Mouse (Mus musculus) gastrocnemius, postnatal 25 days (tissue): ENCODE data around the gene Bcas3. TPM values are rescaled to one million over a fixed set of nuclear protein-coding genes. Genes with fewer than 3 reads are reported as not detected.

Experiments used
- DNase-seq: peaks from one replicate; pipeline ENCODE4 v3.0.0; 2022
- total RNA-seq, 2 experiments: library from RNA; stranded (reverse); gene quantifications; 1 replicate in 1 of 2; 2 replicates in 1 of 2; pipeline ENCODE4 v1.2.3; 2021

The Bcas3 gene
- total RNA-seq, 2 experiments from 2014 or later = 30.1 to 31.5 TPM

DNA sequence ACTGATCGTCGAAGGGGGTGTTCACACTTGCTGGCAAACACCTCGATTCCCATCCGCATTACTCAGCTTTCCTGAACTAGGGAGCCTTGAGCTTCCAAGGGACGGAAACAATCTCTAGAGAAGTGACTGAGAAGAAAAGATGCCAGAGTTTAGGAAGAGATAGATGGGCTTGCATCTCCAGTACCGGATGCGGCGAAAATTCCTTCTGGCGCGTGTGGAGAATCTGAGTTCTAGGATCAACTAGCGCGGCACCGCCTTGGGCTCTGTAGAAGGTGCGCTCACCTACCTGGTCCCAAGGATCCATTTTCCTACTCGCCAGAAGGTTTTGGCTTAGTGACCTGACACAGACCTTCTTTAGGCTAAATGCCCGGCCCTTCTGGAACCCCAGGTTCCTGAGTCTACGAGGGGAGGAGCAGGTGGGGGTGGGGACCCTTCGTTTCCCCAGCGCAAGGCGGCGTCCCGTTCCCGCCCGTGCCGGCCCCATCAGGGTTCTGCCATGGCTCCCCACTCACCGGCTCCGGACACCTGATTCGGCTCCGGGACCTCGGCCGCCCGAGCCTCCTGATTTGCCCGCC, 478.8 kb downstream of the Bcas3 start:
- no peak for DNase-seq

DNA sequence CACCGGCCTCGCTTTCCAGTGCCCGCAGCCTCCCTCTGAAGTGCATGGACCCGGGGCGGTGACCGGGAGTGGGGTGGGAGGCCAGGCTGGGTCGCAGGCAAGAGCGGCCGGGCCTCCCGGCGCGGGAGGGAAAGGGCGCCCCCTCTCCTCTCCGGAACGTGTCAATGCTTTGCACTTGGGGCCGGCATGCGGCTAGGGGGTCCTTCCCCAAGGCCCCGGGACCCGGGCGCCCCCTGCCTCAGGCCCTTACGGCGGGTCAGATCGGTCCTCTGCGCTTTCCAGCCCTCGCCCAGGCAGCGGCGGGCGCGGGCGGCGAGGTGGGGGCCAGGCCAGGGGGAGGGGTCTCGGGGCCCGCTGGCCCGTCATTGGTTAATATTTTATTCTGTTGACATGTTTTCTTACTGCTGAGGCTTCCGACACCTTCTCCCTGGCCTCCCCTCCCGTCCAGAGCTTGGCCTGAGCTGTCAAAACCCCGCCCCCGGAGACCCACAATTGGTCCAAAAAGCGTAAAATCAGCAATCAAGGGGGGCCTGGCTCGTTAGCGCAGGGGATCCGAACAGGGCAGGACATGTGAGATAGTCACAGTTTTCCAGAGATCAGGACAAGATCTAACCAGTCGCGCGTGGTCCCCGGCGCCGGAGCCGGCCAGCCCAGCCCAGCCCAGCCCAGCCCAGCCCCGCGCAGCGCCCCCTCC, 479.4 kb downstream of the Bcas3 start, which contains the start of gene Tbx2:
Tbx2 (plus strand) TSS at position 321 of the 694 bp plus-strand sequence.
- DNase-seq = peak; percentile 86

GRCm38 (mm10) chr11:85833081-85833521, 480.1 kb downstream of the Bcas3 start:
- no peak for DNase-seq

- no peak for DNase-seq
Observed at GRCm38 (mm10) chr11:85833761-85834385, 480.9 kb downstream of the Bcas3 start.

GRCm38 (mm10) chr11:85834386-85834931, 481.5 kb downstream of the Bcas3 start:
- no peak for DNase-seq

DNA sequence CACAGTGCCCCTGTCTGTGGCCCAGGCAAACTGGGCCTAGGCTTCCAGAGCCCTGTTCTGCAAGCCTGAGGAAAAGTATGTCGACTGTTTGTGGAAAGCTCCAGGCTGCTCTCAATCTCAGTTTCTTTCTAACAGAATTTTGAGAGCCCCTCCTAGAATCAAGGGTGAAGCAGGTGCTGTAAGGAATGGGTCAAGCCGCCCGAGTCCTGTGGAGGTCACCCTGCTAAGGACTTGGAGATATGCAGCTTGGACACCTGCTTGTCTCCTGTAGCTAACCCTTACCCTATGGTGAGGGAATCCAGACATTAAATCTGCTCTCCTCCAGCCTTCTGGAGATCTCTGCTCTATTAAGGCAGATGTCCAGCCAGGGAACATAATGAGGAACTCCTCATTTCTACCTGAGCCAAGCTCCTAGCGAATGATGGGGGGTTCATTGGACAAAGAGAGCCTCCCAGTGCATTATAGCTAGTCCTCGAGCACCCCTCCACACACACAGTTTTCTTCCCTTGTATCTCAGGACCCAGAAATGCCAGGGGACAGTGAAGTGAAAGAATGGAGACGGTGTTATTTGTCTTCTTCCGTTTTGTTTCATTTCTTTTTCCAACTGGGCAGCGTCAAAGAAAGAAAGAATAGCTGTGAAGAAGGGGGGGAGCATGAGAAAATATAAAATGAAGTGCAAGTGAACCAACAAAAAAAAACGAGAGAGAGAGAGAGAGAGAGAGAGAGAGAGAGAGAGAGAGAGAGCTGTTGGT, 482.2 kb downstream of the Bcas3 start:
- DNase-seq = no peak

GRCm38 (mm10) chr11:85835753-85836522, 483.0 kb downstream of the Bcas3 start:
- DNase-seq = no peak

- no peak for DNase-seq
Observed at GRCm38 (mm10) chr11:85836523-85837290, 483.7 kb downstream of the Bcas3 start.

- no peak for DNase-seq
Observed at GRCm38 (mm10) chr11:85837291-85837647, 484.3 kb downstream of the Bcas3 start.

DNA sequence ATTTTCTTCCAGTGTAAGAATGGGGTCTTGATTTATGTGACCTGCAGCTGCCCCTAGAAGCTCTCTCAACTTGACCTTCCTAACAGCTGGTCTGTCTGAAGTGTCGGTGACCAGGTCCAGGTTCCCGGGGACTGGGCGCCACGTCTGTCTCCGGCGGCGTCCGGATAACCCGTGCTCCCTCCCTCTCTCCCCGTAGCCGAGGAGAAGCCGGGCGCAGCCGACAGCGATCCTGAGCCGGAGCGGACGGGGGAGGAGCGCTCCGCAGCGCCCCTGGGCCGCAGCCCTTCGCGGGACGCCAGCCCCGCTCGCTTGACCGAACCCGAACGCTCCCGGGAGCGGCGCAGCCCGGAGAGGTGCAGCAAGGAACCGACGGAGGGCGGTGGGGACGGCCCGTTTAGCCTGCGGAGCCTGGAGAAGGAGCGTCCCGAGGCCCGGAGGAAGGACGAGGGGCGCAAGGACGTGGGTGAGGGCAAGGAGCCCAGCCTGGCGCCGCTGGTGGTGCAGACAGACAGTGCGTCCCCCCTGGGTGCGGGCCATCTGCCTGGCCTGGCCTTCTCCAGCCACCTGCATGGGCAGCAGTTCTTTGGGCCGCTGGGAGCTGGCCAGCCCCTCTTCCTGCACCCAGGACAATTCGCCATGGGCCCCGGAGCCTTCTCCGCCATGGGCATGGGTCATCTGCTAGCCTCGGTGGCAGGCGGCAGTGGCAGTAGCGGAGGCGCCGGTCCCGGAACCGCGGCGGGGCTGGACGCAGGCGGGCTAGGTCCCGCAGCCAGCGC, 484.9 kb downstream of the Bcas3 start:
- DNase-seq = no peak

DNA sequence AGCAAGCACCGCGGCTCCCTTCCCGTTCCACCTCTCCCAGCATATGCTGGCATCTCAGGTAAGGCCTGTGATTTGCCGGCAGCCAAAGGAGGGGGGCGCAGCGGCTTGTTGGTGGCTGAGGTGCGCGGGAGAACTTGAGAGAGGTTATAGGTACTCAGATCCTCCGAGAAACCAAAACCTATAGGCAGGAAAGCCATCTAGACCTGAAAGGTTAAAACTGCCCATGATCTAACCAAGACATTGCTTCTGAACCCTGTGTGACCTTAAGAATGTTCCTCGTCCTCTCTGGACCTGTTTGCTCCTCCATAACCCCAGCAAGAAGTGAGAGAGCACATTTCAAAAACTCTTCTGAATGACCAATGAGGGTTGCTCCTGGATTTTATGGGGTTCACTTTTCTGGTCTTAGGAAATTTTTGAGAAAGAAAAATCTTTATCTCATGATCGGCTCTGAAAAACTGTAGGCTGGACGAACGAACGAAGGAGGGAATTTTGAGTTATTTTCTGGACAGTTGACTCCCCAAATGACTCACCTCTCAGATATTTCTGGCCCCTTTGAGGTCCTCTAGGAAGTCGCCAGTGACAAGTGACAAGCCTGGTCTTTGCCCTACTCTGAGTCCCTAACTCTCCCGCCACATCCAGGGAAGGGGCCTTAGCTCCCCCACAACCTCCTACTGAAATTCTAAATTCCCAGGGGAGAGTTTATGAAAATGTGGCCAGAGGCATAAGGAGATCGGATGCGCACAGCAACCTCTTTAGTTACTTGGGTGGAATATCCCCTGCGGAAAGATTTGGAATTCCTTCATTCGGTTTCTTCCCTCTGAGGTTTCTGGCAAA, 485.7 kb downstream of the Bcas3 start:
- no peak for DNase-seq

DNA sequence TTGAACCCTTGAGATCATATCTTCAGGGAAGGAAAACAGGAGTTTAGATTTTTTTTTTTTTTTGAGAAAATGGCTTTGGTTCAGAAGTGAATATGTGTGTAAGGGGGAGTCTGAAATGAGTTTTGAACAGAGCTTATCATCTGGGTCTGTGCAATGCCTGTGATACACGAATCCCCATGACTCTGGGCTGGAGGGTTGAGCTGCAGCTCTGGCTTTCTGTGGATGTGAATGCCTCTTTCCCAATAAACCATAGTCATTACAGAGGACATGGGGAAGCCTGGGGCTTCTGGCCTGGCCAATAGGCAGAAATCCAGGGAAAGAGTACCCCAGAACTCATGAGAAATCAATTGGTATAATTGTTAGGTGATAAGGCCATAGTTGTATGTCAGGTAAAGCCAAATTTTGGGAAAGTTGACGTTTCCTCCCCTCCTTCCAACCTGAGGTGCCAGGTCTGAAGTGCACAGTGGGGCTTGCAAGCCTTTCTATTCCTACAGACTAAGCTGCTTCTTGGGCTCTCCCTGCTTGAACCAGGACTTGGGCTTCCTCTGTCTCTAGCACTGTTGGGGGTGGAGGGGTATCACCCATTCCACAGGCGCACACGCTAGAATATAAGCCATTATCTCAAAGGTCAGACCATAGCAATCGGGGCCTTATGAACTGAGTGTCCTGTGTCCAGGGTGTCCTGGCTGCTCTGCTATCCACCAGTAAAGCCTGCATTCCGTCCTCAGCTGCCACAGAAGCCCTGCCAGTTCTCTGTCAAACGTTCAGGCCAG, 486.5 kb downstream of the Bcas3 start:
- no peak for DNase-seq

DNA sequence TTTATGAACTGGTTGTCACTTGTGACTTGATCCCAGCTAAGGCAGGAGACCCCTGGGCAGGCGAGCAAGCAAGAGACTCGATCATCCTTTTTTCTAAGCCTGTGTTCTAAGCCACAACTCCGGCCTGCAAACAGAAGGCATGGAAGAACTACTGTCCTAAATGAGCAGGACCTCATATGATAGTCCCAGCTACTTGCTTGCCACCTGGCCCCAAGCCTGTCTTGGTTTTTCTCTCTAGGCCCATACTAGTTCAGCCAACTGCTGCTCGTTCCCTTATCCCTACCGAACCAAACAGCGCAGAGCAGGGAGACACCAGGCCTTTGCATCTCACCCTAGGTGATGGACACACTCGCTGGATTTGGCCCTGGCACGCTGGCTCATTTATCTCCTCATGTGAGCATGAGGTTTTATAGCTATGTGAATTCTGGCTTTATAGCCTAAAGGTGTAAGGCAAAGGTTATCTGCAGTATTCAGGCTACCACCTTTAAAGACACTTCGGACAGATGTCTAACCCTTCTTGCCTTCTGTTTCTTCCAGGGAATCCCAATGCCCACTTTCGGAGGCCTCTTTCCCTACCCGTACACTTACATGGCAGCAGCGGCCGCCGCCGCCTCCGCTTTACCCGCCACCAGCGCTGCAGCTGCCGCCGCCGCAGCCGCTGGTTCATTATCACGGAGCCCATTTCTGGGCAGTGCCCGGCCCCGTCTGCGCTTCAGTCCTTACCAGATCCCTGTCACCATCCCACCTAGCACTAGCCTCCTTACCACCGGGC, 487.2 kb downstream of the Bcas3 start:
- DNase-seq = no peak

GRCm38 (mm10) chr11:85840803-85841145, 487.8 kb downstream of the Bcas3 start:
- no peak for DNase-seq

GRCm38 (mm10) chr11:85841211-85841681, 488.3 kb downstream of the Bcas3 start:
- no peak for DNase-seq

DNA sequence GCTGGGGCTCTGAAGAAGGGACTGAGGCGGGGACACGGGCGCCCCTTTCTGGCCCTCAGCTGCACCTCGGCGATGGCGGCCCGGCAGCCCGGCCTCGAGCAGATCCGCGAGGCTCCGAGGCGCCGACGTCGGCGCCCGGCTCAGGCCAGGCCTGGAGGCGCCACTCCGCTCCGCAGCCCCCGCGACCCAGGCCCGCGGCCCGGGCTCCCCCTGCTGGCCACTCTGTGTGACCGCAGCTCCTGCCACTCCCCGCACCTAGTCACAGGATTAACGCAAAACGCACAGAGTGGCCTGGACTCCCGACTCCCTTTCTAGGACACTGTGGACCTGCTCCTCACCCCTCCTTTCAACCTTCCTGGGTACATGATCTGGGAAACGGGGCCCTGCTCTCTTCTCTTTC, 489.0 kb downstream of the Bcas3 start:
- peak; percentile 73 for DNase-seq

- no peak for DNase-seq
Observed at GRCm38 (mm10) chr11:85842596-85843346, 489.8 kb downstream of the Bcas3 start.
